Comparison of ENCODE assay signal across 8 mouse cellular contexts in genomic region chr5:139017371-139018124, GRCm38 (mm10). TPM values are rescaled to one million over a fixed set of nuclear protein-coding genes. Genes with fewer than 3 reads are reported as not detected.
A peak's percentile ranks its signal among the peaks of the same experiment; 100 is the strongest.
DNase-seq lines count a peak whose midpoint lies in the region; ATAC-seq and TF ChIP-seq lines count a peak whose summit lies in the region.

No protein-coding gene starts in this region.

- no peak overlapping the region for H3K4me3 ChIP-seq in spleen, adult 2 months (ENCODE audit: extremely low read depth, insufficient read depth, insufficient read length)
- no peak overlapping the region for H3K4me3 ChIP-seq in forebrain, embryonic 12.5 days (replicated peaks)

- no peak for TF ChIP-seq POLR2A in spleen, adult 2 months (IDR thresholded peaks at IDR 0.05; ENCODE audit: low read depth, low read length)

- H3K9me3 ChIP-seq in forebrain, embryonic 12.5 days, result no peaks in the 10 kb centered on the region

- H3K4me1 ChIP-seq in spleen, adult 2 months (ENCODE audit: control insufficient read depth, insufficient read depth, insufficient read length), result no peaks in the 10 kb centered on the region
- no peaks in the 10 kb centered on the region for H3K4me1 ChIP-seq in forebrain, embryonic 12.5 days

- no peak overlapping the region for H3K4me2 ChIP-seq in forebrain, embryonic 12.5 days

- peak; percentile 26 for DNase-seq in urinary bladder, postnatal 14 days (ENCODE audit: low spot score)
- DNase-seq in urinary bladder, adult 2 months (ENCODE audit: low spot score), result no peak
- peak; percentile 85 to 90 for DNase-seq in kidney, postnatal 4 days
- peak in 1 of 2 experiments; percentile 42 for DNase-seq in spleen, adult 2 months (ENCODE audit: low read depth in 1 of 2, low spot score in 2 of 2)
- no peak for DNase-seq in frontal cortex, postnatal 36 days (ENCODE audit: low spot score in 2 of 2)
- no peak for DNase-seq in thymus, postnatal 0 days (ENCODE audit: low spot score)

- ATAC-seq in granulocyte monocyte progenitor cell, adult 5-6 weeks (replicated peaks; ENCODE audit: poor library complexity, severe bottlenecking), result peak; percentile 70
- no peak for ATAC-seq in forebrain, embryonic 12.5 days (ENCODE audit: low FRiP score)

- no peaks in the 10 kb centered on the region for H3K27me3 ChIP-seq in spleen, adult 2 months (ENCODE audit: control insufficient read depth, insufficient read depth, low read length)
- no peaks in the 10 kb centered on the region for H3K27me3 ChIP-seq in forebrain, embryonic 12.5 days

- H3K36me3 ChIP-seq in spleen, adult 2 months (ENCODE audit: control insufficient read depth, insufficient read depth, low read length), result no peaks in the 10 kb centered on the region
- no peaks in the 10 kb centered on the region for H3K36me3 ChIP-seq in forebrain, embryonic 12.5 days (replicated peaks)

- H3K9ac ChIP-seq in forebrain, embryonic 12.5 days, result no peak overlapping the region

- 68% methylated on average over 15 of the region's 15 CpGs for WGBS in spleen, adult 2 months
- 86% methylated on average over 15 of the region's 15 CpGs for WGBS in forebrain, embryonic 12.5 days

- peak overlapping the region; percentile 39; the same call in 1 of the 2 replicates for H3K27ac ChIP-seq in spleen, adult 2 months (ENCODE audit: insufficient read depth, low read length)
- no peak overlapping the region for H3K27ac ChIP-seq in forebrain, embryonic 12.5 days

- TF ChIP-seq CTCF in spleen, adult 2 months (IDR thresholded peaks at IDR 0.05; ENCODE audit: extremely low read depth, insufficient read depth, insufficient read length, insufficient replicate concordance), result no peak

RNA-seq across cellular contexts. Expression of gene Pdgfa, which starts 20.4 kb away (rescaled TPM):
- polyA plus RNA-seq in urinary bladder, adult 2 months (2012; rRNA removed), result 20.4 and 39.0 TPM in 2 replicates
- total RNA-seq in granulocyte monocyte progenitor cell, adult 5-6 weeks (2014; fragmentation: Nextera tagmentation), result 0.34 TPM in 1 of 2 replicates, not detected in the other
- not detected in 2 replicates for total RNA-seq in granulocyte monocyte progenitor cell, adult 5-6 weeks (2017)
- 7.1 and 12.9 TPM in 2 replicates for polyA plus RNA-seq in spleen, adult 2 months (2012; rRNA removed)
- polyA plus RNA-seq in forebrain, embryonic 12.5 days (2016; fragmentation: Nextera tagmentation; extraction: Ambion mirVana), result 8.5 and 10.5 TPM in 2 replicates
- polyA plus RNA-seq in thymus, postnatal 0 days (2015; fragmentation: Nextera tagmentation; extraction: Ambion mirVana), result 26.4 and 31.2 TPM in 2 replicates

Comparison
In these comparisons a context has a peak if more than half of its experiments do, and no peak if none do; other contexts are left out.
1. DNase-seq: peak in urinary bladder, postnatal 14 days (single experiment) and kidney, postnatal 4 days (2 of 2); none in urinary bladder, adult 2 months (single experiment), frontal cortex, postnatal 36 days (0 of 2) and thymus, postnatal 0 days (single experiment).